Mouse (Mus musculus) embryonic stem cell, embryonic (primary cell): ENCODE measurements at regions not wholly inside any gene's neighbourhood (a gene's known extent, or its start where the extent isn't known, plus 50 kb on each side); places are given as distances from the start of the nearest gene placed in this dataset.

Source experiments
- CTCF ChIA-PET, 4 experiments: fragments of 300-600 bp in 2 of 4; fragments of 350-600 bp in 2 of 4; sonication (Branson Sonifier 250); formaldehyde crosslinking; loops; one replicate each; lab custom pipeline; 2022; ENCODE audit warnings: inconsistent platforms in 2 of 4; lab: Charles Lee
- POLR2A ChIA-PET, 4 experiments: fragments of 300-600 bp in 2 of 4; fragments of 350-600 bp in 2 of 4; sonication (Branson Sonifier 250); formaldehyde crosslinking; loops; one replicate each; lab custom pipeline; 2022; ENCODE audit warnings: antibody characterized with exemption in 4 of 4, inconsistent platforms in 1 of 4; lab: Charles Lee

- ChIA-PET POLR2A (no interaction called here), CTCF (interaction anchor here in 1 of 4 experiments (0.6 kb wide), 1 partner anchor 17 kb away, joined by 3 read pairs; no protein-coding TSS in a partner anchor)
These were observed 181.9 kb upstream of the Ncam1 start for GRCm38 (mm10) chr9:49980344-49981207.

- CTCF ChIA-PET = interaction anchor here in 1 of 4 experiments (0.9 kb wide), 1 partner anchor 553 kb away, joined by 3 read pairs; the partner anchor contains the start of gene Pts
- POLR2A ChIA-PET = interaction anchor here (0.6 to 2.8 kb wide), 9 partner anchors 9 to 442 kb away, joined by 3 to 10 read pairs (median 3); no protein-coding TSS in a partner anchor
These were observed 177.4 kb upstream of the Ncam1 start for GRCm38 (mm10) chr9:49975938-49976671.

GRCm38 (mm10) chr9:49973974-49974495, 175.3 kb upstream of the Ncam1 start:
- CTCF ChIA-PET = interaction anchor here in 1 of 4 experiments (0.7 kb wide), 2 partner anchors 97 to 220 kb away, joined by 3 read pairs; no protein-coding TSS in a partner anchor

GRCm38 (mm10) chr9:49969429-49969828, 170.7 kb upstream of the Ncam1 start:
- POLR2A ChIA-PET = no interaction called here
- CTCF ChIA-PET = no interaction called here

More at GRCm38 (mm10) chr9:49973974-49974495, 175.3 kb upstream of the Ncam1 start:
- POLR2A ChIA-PET = interaction anchor here in 2 of 4 experiments (0.6 to 2.8 kb wide), 2 partner anchors 12 to 680 kb away, joined by 3 to 10 read pairs; no protein-coding TSS in a partner anchor

- ChIA-PET CTCF (no interaction called here), POLR2A (interaction anchor here in 2 of 4 experiments (0.8 to 1.3 kb wide), 2 partner anchors 12 to 46 kb away, joined by 3 read pairs; no protein-coding TSS in a partner anchor)
These were observed 165.9 kb upstream of the Ncam1 start for GRCm38 (mm10) chr9:49964666-49965065.

- ChIA-PET CTCF (interaction anchor here in 2 of 4 experiments (0.6 to 1.1 kb wide), 2 partner anchors 433 to 879 kb away, joined by 3 read pairs; no protein-coding TSS in a partner anchor), POLR2A (interaction anchor here in 3 of 4 experiments (0.6 to 2.8 kb wide), 6 partner anchors 11 to 162 kb away, joined by 3 to 10 read pairs (median 3); no protein-coding TSS in a partner anchor)
These were observed 163.9 kb upstream of the Ncam1 start for GRCm38 (mm10) chr9:49962561-49963071.

GRCm38 (mm10) chr9:49961965-49962364, 163.2 kb upstream of the Ncam1 start:
- ChIA-PET POLR2A (interaction anchor here in 3 of 4 experiments (0.7 to 2.8 kb wide), 5 partner anchors 10 to 162 kb away, joined by 3 to 10 read pairs (median 3); no protein-coding TSS in a partner anchor), CTCF (interaction anchor here in 2 of 4 experiments (0.6 to 1.1 kb wide), 2 partner anchors 432 to 879 kb away, joined by 3 read pairs; no protein-coding TSS in a partner anchor)

GRCm38 (mm10) chr9:49961329-49961728, 162.6 kb upstream of the Ncam1 start:
- ChIA-PET POLR2A (interaction anchor here in 2 of 4 experiments (1.0 to 2.8 kb wide), 4 partner anchors 10 to 163 kb away, joined by 3 to 10 read pairs (median 3); no protein-coding TSS in a partner anchor), CTCF (interaction anchor here in 2 of 4 experiments (1.1 to 1.5 kb wide), 2 partner anchors 432 to 476 kb away, joined by 3 read pairs; no protein-coding TSS in a partner anchor)

GRCm38 (mm10) chr9:49959987-49960386, 161.3 kb upstream of the Ncam1 start:
- CTCF ChIA-PET = interaction anchor here in 1 of 4 experiments (0.5 to 1.5 kb wide), 2 partner anchors 465 to 475 kb away, joined by 3 to 8 read pairs; no protein-coding TSS in a partner anchor

GRCm38 (mm10) chr9:49958890-49959289, 160.2 kb upstream of the Ncam1 start:
- POLR2A ChIA-PET = no interaction called here
- CTCF ChIA-PET = no interaction called here

More at GRCm38 (mm10) chr9:49959987-49960386, 161.3 kb upstream of the Ncam1 start:
- POLR2A ChIA-PET = no interaction called here

GRCm38 (mm10) chr9:49954601-49955000, 155.9 kb upstream of the Ncam1 start:
- POLR2A ChIA-PET = no interaction called here
- CTCF ChIA-PET = no interaction called here

GRCm38 (mm10) chr9:49950321-49950720, 151.6 kb upstream of the Ncam1 start:
- POLR2A ChIA-PET = no interaction called here
- CTCF ChIA-PET = no interaction called here

- ChIA-PET CTCF (no interaction called here), POLR2A (no interaction called here)
These were observed 149.8 kb upstream of the Ncam1 start for GRCm38 (mm10) chr9:49948546-49948945.

- ChIA-PET POLR2A (no interaction called here), CTCF (no interaction called here)
These were observed 148.1 kb upstream of the Ncam1 start for GRCm38 (mm10) chr9:49946857-49947256.

GRCm38 (mm10) chr9:49935555-49936376, 137.0 kb upstream of the Ncam1 start:
- POLR2A ChIA-PET = interaction anchor here in 1 of 4 experiments (1.3 kb wide), 1 partner anchor 88 kb away, joined by 3 read pairs; no protein-coding TSS in a partner anchor

GRCm38 (mm10) chr9:49928041-49928656, 129.4 kb upstream of the Ncam1 start:
- CTCF ChIA-PET = interaction anchor here in 3 of 4 experiments (0.6 to 0.7 kb wide), 4 partner anchors 24 to 412 kb away, joined by 3 to 4 read pairs (median 3); no protein-coding TSS in a partner anchor
- POLR2A ChIA-PET = interaction anchor here in 2 of 4 experiments (0.5 to 1.8 kb wide), 4 partner anchors 9 to 595 kb away, joined by 3 to 9 read pairs (median 6); no protein-coding TSS in a partner anchor

More at GRCm38 (mm10) chr9:49935555-49936376, 137.0 kb upstream of the Ncam1 start:
- CTCF ChIA-PET = interaction anchor here in 1 of 4 experiments (0.8 to 1.1 kb wide), 2 partner anchors 221 to 406 kb away, joined by 3 read pairs; no protein-coding TSS in a partner anchor
